Mouse (Mus musculus): Measurements from ENCODE around the gene Phf3.

GRCm38 (mm10) chr1:30920620-30921177, 47.0 kb upstream of the Phf3 start:
- TF ChIP-seq POLR2A (IDR thresholded peaks at IDR 0.05; ENCODE audit: extremely low read depth, insufficient read depth, low read length) = no peak
- TF ChIP-seq CTCF (IDR thresholded peaks at IDR 0.05; ENCODE audit: low read depth, low read length) = peak; percentile 32
